Mouse (Mus musculus) liver, adult 2 months (tissue): Measurements from ENCODE around the gene Casz1. TPM values are rescaled to one million over a fixed set of nuclear protein-coding genes. Genes with fewer than 3 reads are reported as not detected.

ENCODE experiments used
- DNase-seq: peaks from one replicate; pipeline ENCODE4 v3.0.0-alpha.2; 2011; ENCODE audit warnings: low read depth, low spot score; ENCODE audit errors: extremely low read depth
- H3K27ac ChIP-seq: fragments of 200-500 bp; replicated peaks from 2 replicates; pipeline ENCODE4 v1.5.1; 2012; ENCODE audit warnings: low read depth, mild to moderate bottlenecking, control low read depth, inconsistent platforms, low read length; ENCODE audit not compliant: insufficient read depth
- H3K27me3 ChIP-seq: fragments of 200-500 bp; 2 replicates; pipeline ENCODE4 v1.6.1; 2012; ENCODE audit warnings: mild to moderate bottlenecking, moderate library complexity, low read length, inconsistent platforms; ENCODE audit not compliant: control insufficient read depth, insufficient read depth
- H3K36me3 ChIP-seq: fragments of 200-500 bp; 2 replicates; pipeline ENCODE4 v1.6.1; 2012; ENCODE audit warnings: low read length, inconsistent platforms; ENCODE audit not compliant: control insufficient read depth, insufficient read depth
- H3K4me1 ChIP-seq: fragments of 200-500 bp; 2 replicates; pipeline ENCODE4 v1.6.1; 2011; ENCODE audit warnings: low read length; ENCODE audit not compliant: control insufficient read depth, insufficient read depth
- H3K4me3 ChIP-seq: fragments of 200-500 bp; 2 replicates; pipeline ENCODE4 v1.5.1; 2011; ENCODE audit warnings: low read depth, mild to moderate bottlenecking, control low read depth, low read length, moderate library complexity; ENCODE audit not compliant: insufficient read depth
- H3K79me2 ChIP-seq: fragments of 200-500 bp; 2 replicates; pipeline ENCODE4 v1.6.1; 2012; ENCODE audit warnings: inconsistent platforms, mild to moderate bottlenecking, low read length, moderate library complexity; ENCODE audit not compliant: control insufficient read depth, insufficient read depth
- H3K9ac ChIP-seq: fragments of 200-500 bp; 2 replicates; pipeline ENCODE4 v1.6.1; 2012; ENCODE audit warnings: low read depth, mild to moderate bottlenecking, control low read depth, inconsistent platforms, low read length
- CTCF ChIP-seq: fragments of 200-500 bp; IDR thresholded peaks from 2 replicates; pipeline ENCODE4 v1.5.1; 2011; ENCODE audit warnings: low read depth, low read length, control low read depth
- POLR2A ChIP-seq: fragments of 200-500 bp; IDR thresholded peaks from 2 replicates; pipeline ENCODE4 v1.6.1; 2011; ENCODE audit warnings: low read length, control low read depth; ENCODE audit not compliant: insufficient read depth; ENCODE audit errors: extremely low read depth
- WGBS: fragments of 180-500 bp; shearing (Covaris S2); methylation state at CpG from one replicate; pipeline ENCODE4 v1.1.7; 2018; 5-methylcytosine and 5-hydroxymethylcytosine counted together
- polyA plus RNA-seq: library from polyadenylated mRNA; depleted of rRNA; stranded (reverse); fragments of >200 nt; gene quantifications from 2 replicates; pipeline ENCODE4 v1.2.3, GENCODE M21; 2012
- total RNA-seq: library from RNA; depleted of rRNA; stranded (reverse); fragments of >200 nt; gene quantifications from 2 replicates; pipeline ENCODE4 v1.2.3, GENCODE M21; 2014

The Casz1 gene
- total and polyA plus RNA-seq, 2 experiments: 0.09 to 0.24 TPM

GRCm38 (mm10) chr4:148859415-148859814 lies 55.2 kb downstream of the Casz1 start:
- 62% methylated on average over 7 of the region's 7 CpGs for WGBS
- no peaks in the 10 kb centered on the region for H3K4me1 ChIP-seq
- no peak for DNase-seq
- no peak for TF ChIP-seq CTCF
- TF ChIP-seq POLR2A: no peak
- H3K27me3 ChIP-seq: no peaks in the 10 kb centered on the region
- H3K4me3 ChIP-seq: no peak overlapping the region
- no peak overlapping the region for H3K27ac ChIP-seq
- H3K36me3 ChIP-seq: no peaks in the 10 kb centered on the region
- H3K9ac ChIP-seq: no peak overlapping the region
- no peaks in the 10 kb centered on the region for H3K79me2 ChIP-seq

DNA sequence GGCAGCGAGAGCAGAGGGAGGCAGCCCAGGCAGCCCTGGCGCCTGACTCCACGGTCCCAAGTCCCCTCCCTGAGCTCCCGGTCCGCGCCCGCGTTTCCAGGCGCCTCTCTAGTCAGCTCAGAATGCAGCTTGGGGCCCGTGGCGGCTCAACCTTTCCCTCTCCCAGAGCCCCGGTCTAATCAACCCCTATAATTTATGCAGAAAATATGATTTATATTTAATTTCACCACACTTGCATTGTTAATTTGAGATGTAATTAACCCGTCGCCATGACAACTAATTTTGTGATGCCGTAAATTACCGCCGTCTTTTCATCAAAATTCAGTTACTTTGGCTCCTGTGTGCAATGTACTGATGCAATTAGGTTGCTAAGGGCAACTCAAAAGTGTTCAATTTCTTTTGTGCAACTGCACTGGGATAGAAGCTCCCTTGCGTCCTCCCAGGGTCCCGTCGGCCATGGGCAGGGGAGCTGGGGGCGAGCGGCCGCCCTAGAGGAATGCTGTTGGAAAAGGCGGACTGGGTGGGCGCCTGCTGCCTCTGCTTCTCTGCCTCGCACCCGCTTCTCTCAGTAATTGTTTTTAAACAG lies 55.8 kb downstream of the Casz1 start:
- TF ChIP-seq POLR2A (no peak), CTCF (no peak)
- Histone ChIP-seq H3K27ac (no peak overlapping the region), H3K4me3 (no peak overlapping the region), H3K36me3 (no peaks in the 10 kb centered on the region), H3K27me3 (no peaks in the 10 kb centered on the region), H3K4me1 (no peaks in the 10 kb centered on the region), H3K9ac (no peak overlapping the region), H3K79me2 (no peaks in the 10 kb centered on the region)
- 23% methylated on average over 27 of the region's 27 CpGs for WGBS
- DNase-seq: no peak

- no peaks in the 10 kb centered on the region for H3K4me1 ChIP-seq
- DNase-seq: no peak
- no peaks in the 10 kb centered on the region for H3K79me2 ChIP-seq
- TF ChIP-seq CTCF (no peak), POLR2A (no peak)
- no peak overlapping the region for H3K27ac ChIP-seq
- no peak overlapping the region for H3K4me3 ChIP-seq
- no peaks in the 10 kb centered on the region for H3K36me3 ChIP-seq
- H3K27me3 ChIP-seq: no peaks in the 10 kb centered on the region
- no peak overlapping the region for H3K9ac ChIP-seq
- WGBS: 79% methylated on average over 7 of the region's 7 CpGs
Measured at GRCm38 (mm10) chr4:148860636-148861035, 56.4 kb downstream of the Casz1 start.

- TF ChIP-seq CTCF (no peak), POLR2A (no peak)
- Histone ChIP-seq H3K4me3 (no peak overlapping the region), H3K36me3 (no peaks in the 10 kb centered on the region), H3K27me3 (no peaks in the 10 kb centered on the region), H3K9ac (no peak overlapping the region), H3K79me2 (no peaks in the 10 kb centered on the region), H3K27ac (no peak overlapping the region), H3K4me1 (no peaks in the 10 kb centered on the region)
- WGBS: 40% methylated on average over 12 of the region's 12 CpGs
- no peak for DNase-seq
Measured at GRCm38 (mm10) chr4:148866812-148867470, 62.7 kb downstream of the Casz1 start.

- no peak for TF ChIP-seq POLR2A
- no peak for TF ChIP-seq CTCF
- 52% methylated on average over 11 of the region's 11 CpGs for WGBS
- peak; percentile 38 for DNase-seq
Measured at GRCm38 (mm10) chr4:148867721-148868397, 63.6 kb downstream of the Casz1 start.

DNA sequence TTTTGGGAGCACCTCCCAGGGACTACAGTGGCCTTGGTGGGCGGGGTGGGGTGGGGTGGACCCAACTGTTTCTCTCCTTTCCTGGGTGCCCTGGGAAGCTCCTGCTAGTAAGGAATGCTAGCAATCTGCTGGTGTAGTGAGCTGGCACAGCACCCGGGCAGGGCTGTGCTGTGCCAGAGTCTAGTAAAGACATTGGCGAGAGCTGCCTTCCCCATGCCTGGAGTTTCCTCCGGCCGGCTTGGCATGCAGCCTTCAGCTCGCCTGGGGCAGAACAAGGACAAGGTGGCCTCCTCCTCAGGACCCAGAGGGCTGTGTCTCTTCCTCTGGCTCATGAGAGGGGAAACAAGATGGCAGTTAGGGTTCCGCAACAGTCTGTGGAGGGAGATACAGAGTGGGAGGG lies 65.3 kb downstream of the Casz1 start:
- Histone ChIP-seq H3K79me2 (no peaks in the 10 kb centered on the region), H3K36me3 (no peaks in the 10 kb centered on the region), H3K9ac (no peak overlapping the region), H3K27me3 (no peaks in the 10 kb centered on the region), H3K4me1 (no peaks in the 10 kb centered on the region), H3K4me3 (no peak overlapping the region), H3K27ac (no peak overlapping the region)
- WGBS: 82% methylated on average over 7 of the region's 7 CpGs
- DNase-seq: no peak
- no peak for TF ChIP-seq POLR2A
- no peak for TF ChIP-seq CTCF

More at GRCm38 (mm10) chr4:148867721-148868397, 63.6 kb downstream of the Casz1 start:
- no peaks in the 10 kb centered on the region for H3K79me2 ChIP-seq
- no peaks in the 10 kb centered on the region for H3K27me3 ChIP-seq
- no peak overlapping the region for H3K9ac ChIP-seq
- H3K4me3 ChIP-seq: no peak overlapping the region
- no peak overlapping the region for H3K27ac ChIP-seq
- H3K4me1 ChIP-seq: no peaks in the 10 kb centered on the region
- no peaks in the 10 kb centered on the region for H3K36me3 ChIP-seq
